Mouse (Mus musculus) adrenal gland, adult 2 months (tissue): ENCODE results near the gene Hs6st3. TPM values are rescaled to one million over a fixed set of nuclear protein-coding genes. Genes with fewer than 3 reads are reported as not detected.
"Not testable (repeated sequence)": the region's sequence is repeated elsewhere in the genome, so short reads cannot be mapped to it uniquely, and the experiment has no call there.

Source experiments
- DNase-seq: peaks from one replicate; pipeline ENCODE4 v3.0.0; 2021
- polyA plus RNA-seq: library from polyadenylated mRNA; depleted of rRNA; stranded (reverse); fragments of >200 nt; gene quantifications from 2 replicates; pipeline ENCODE4 v1.2.3, GENCODE M21; 2012
- total RNA-seq, 2 experiments: library from RNA; stranded (reverse); gene quantifications; 2 replicates each; pipeline ENCODE4 v1.2.3; 2021

Hs6st3 gene
- total and polyA plus RNA-seq, 3 experiments, result 0.69 to 0.90 (median 0.76) TPM

DNA sequence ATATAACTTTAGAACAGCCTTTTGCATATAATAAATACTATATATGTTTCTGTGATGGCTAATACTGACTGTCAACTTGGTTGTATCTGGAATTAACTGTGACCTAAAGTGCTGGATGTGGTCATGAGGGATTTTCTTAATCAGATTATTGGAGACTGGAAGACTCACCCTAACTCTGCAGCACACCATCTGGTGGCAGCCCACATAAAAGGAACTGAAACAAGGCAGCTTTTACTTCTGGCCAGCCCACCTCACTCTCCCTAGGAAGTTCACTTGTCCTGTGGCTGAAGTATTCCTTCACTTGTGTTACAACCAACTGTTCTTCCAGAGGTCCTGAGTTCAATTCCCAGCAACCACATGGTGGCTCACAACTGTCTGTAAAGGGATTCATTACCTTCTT is 313.5 kb downstream of the Hs6st3 start:
- no peak for DNase-seq

DNA sequence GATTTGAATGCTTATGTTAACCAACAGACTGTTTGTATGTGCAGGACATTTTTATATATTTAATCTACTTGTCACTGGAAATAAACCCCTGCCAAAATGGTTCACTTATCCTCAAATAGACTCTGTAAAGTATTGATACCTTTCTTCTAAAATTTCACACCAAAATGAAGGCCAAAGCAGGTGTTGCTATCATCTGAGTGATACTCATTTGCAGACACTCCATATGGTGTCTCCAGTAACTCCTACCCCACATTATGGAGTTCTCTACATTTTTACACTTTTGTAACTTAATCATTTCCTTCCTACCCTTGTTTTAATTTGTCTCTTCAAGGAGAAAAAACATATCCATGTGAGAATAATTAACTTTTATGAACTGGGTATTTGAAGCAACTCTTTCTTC is 314.2 kb downstream of the Hs6st3 start:
- DNase-seq, result no peak

DNA sequence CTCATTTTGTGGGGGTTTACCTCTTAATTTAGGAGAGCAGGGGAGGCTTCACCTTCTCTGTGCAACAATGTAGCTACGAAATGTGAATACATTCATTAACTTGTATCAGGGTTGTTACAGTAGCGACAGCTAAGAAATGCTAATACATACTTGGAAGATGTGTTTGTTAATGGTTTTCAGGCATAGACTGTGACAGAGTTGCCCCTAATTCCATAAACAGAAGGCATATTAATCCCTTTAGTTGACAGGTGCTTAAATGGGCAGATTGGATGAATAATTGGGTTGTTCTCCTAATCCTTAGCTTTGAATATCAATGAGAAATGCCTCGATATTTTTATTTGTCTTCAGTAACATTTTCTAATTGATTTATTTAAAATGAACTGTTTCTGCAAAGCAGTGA is 314.7 kb downstream of the Hs6st3 start:
- DNase-seq, result no peak

DNA sequence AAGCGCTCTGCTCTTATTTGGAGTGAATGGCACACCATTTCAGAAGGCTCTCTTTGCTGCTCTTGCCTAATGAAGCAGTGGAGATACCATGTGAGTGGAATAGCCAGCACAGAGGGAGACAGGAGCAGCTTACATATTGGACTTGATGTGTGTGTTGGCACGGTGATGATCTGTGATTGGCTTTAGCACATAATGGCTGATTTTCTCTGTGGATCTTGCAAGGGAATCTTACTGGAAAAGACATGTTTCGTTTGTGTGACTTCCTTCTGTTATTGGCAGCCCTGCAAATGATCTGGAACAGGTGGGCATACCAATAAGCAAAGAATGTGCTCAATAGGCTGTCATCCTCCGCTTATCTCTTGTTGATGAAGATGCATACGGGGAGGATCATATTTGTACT is 326.2 kb downstream of the Hs6st3 start:
- DNase-seq, result no peak

DNA sequence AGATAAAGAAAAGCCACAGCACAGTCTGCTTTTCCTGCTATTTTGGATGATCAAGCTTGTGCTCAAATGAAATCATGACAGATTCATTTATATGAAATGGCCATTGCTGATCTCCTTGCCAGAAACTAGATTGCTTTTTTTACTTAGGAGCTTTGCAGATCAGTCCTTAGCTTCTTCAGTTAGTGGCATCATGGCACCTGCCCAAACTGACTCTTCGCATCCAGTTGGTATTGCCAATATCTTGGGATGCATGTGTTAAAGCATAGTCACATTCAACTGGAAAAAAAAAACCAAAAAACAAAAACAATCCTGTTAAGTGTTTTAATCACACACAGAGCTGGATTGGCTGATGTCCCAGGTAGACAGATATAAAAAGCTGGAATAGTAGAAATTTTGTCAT is 326.7 kb downstream of the Hs6st3 start:
- no peak for DNase-seq

DNA sequence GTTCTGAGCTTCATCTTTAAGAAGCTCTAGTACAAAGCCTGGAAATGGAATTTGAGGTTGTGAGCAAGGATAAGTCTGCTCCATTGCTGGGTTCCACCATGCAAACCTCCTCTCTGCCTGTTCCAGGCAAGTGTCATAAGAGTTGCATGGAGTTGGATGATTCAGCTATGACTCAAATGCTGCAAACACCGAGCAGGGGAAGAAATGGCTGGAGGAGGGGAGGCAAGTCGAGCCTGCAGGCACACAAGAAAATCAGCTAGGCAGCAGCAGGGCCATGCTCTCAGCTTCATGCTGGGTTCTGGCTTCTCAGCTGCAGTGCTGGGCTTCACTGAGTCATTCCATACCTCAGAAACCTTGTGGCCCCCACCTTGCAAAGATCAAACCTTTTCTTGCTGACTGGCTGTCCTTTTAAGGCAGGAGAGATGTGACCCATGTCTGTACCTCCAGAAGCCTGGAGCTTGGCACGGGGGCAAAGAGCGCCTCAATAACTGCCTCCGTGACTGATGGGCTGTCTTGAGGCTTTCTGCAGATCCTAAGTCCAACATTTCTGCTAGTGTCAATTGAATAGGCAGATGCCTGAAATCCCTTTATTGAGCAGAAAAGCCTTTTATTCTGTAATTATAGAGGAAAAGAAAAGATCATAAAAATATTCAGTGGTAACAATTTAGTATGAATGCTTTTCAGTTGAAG is 328.9 kb downstream of the Hs6st3 start:
- DNase-seq, result peak; percentile 43

DNA sequence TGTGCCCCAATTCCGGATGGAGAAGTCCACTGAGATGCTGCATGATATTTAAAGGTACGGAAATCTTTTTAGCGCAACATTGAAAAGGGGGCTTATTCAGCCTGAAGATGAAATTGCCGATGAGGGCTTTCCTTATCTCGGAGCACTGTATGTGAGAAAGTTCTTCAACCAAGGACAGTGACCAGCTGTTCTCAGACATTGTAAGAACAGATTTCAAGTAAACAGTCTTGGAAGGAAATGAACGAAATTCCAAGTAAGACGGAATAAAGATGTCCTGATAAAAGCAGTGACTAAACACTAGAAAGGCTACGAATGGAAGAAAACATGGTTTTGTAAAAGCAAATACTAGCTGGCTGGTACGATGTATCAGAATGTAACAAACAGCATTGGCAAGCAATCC is 338.4 kb downstream of the Hs6st3 start:
- no peak for DNase-seq

DNA sequence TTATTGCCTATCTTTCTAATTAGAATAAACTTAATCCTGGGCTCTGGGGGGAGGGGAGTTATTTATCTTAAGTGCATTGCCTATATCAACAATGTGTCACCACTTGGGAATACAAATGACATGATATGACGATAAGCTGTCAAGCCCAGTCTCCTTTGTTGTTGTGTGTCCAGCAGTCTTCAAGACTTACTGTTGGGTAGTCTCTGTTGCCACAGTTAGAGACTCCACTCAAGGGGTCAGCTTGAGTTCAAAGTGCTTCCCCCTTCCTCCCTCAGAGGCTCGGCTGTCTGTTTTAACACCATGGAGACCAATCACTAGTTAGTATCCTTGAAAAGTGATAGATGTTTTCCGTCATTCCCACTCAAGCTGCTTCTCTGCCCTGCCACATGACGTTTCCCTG is 339.7 kb downstream of the Hs6st3 start:
- no peak for DNase-seq

DNA sequence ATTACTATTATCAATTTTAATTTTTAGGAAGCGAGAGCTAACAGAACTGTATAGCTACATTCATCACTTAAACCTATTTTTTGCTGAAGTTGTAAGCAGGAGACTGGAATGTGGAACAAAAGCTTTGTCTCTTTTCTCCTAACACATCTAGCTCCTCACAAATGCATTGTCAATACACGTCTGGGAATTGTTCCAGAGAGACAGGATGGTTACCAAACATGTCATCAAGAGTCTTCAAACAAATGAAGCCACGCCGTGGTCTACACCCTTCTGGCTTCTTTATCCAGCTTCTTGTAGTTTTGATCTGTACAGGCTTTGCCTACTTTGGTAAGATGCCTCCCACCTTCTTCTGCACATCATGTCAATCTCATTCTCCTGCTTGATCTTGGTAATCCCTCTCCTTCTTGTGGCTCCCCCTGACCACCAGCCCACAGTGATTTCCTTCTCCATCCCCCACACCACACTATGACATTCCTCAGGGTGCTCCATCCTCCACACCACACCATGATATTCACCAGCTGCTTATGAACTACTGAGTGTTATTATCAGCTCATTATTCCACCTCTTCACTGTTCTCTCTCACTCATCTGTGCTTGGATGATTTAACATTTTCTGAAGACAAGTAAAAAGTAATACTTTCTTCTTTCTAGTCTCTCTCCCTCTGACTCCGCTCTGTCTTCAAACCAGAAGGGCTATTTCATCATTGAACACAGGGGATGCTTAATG is 351.0 kb downstream of the Hs6st3 start:
- no peak for DNase-seq

DNA sequence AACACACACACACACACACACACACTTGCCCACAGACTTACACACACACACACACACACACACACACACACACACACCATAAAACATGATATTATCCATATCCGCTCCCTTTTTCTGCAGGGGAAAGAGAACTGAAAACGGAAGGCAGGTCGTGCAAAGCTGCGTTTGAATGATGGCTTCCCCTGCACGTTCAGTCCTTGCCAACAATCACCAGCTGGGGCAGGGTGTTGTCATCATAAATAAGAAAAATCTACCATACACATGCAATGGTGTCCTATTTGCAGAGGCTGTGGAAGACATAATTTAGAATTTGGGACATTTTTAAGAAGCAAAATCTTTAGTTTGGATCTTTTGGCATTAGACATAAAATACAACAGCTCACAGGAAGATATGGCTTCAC is 382.5 kb downstream of the Hs6st3 start:
- no peak for DNase-seq

DNA sequence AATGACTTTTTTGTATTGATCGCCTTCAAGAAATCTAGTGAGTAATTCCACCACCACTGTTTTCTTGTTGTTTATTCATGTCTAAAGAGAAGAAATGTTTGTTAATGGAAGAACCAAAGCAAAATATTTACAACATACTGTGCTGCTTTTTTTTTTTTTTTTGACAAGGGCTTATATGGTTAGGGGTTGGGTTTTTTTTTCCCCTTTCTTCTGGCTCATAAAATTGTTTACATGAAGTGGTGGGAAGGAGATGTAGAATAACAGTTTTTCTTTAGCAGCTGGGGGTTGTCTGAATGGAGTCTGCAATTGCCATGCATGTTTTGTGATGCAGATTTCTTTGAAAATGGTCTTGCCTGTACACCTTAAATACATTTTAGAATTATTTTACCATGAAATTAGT is 382.9 kb downstream of the Hs6st3 start:
- DNase-seq, result no peak

DNA sequence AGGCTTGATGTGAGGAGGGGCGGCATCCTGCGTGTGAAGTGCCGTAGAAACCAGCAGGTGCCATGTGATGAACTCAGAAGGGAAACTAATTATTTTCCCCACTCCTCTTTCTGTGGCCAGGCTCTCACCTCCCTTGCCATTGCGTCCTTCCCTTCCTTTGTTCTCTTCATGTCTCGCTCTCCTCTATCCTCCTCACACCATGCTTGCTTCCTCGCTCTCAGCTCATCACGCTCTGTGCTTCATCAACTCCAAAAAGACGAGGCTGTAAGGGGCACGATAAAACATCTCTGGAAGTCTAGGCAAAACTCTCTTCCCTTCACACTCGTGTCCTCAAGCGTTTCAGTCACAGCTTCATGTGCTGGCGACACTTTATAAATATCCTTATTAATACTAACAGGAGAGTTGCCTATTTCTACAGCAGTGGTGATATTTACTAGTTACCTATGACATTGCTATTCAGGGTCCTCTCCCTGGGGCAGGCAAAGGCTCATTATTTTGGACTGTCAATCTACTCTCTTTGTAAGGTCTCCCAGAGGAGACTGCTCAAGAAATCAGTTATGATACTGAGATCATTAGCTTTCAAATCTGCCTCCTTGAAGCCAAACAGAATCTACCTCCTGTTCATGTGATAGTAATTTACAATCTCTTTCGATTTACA is 394.9 kb downstream of the Hs6st3 start:
- no peak for DNase-seq

DNA sequence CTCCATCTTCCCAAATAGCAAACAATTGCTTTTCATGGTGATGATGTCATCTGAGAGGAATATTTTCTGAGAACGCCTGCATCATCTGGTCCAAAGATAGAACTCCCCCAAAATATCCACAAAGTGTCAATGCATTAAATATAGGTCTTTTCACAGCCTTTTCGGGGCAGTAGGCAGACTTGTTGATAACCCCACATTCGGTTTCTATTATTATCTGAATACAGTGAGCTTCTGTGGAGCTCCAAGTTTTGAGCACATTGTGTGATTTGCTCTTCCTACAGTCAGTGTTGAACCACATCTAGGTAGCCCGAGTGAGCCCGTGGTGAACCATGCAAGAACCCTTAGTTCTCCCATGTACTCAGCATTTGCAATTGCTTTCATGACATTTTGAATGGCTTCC is 402.4 kb downstream of the Hs6st3 start:
- no peak for DNase-seq

DNA sequence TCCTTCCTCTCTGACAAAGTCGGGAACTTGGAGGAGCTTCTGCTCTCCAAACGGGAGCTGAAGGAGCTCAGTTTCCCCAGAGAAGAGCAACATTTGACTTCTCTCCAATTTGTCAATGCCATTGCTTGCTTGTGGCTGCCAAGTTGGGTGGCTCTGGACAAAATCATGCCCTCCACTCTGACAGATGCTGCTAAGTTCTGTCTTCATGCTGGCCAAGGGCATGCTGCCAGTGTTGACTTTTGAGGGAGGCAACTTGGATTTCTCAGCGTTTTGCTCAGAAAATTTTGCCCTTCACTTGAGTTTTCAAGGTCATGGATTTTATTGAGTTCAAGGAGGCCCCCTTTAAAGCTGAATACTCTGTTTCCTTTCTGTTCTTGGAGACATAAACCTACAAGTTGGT is 406.5 kb downstream of the Hs6st3 start:
- peak; percentile 4 for DNase-seq

DNA sequence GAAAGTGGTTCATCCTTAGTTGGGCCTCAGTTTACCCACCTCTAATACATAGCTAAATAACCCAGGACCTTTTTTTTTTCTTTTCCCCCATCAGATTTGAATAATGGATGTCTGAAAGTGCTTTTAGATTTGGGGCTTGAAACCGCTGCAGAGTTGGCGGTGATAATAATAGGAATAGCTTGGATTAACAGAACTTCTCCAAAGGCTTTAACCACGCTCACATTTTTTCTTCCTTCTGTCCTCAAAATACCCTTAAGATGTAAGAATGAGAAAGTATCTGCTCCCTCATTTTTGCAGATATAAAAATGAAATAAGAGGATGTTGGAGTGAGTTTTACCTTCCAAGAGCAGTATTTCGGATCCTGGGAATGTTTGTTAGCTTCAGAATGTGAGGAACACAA is 420.2 kb downstream of the Hs6st3 start:
- DNase-seq, result no peak

DNA sequence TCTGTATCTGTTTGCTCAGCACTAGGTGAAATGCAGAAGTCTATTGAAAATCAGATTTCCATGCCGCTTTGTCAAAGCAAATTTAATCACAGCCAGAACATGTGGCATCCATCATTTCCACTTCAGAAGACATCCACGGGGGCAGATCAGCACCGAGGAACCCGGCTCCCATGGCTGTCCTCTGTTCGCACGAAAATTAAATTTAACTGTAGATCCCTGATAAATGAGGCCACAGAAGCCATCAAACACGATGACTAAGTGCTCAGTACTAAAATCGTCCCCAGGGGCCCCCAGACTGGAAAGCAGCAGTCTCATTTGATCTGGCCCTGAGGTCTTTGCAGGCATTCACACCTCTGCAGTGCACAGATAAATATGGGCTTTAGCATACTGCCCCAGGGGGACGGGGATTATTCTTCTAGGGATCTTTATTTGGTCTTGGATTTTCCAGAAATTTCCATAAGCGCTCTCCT is 443.9 kb downstream of the Hs6st3 start:
- DNase-seq, result peak; percentile 26

DNA sequence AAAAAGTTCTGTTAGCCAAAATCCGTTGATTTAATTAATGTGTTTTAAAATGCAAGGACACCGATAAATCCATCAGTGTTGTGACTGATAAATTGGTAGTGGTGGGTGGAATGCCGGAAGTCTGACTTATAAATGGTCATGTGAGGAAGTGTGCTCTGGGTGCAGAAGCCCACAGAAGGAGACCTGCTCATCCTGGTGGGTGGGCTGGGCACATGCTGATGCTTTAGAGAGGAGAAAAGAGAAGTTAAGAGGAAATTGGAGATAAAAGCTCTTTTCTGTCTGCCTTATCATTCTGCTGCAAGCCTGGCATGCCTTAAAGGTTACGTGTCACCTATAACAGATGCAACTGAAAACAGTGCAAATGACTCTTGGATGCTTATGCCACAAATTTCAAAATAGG is 446.9 kb downstream of the Hs6st3 start:
- DNase-seq, result peak; percentile 26

DNA sequence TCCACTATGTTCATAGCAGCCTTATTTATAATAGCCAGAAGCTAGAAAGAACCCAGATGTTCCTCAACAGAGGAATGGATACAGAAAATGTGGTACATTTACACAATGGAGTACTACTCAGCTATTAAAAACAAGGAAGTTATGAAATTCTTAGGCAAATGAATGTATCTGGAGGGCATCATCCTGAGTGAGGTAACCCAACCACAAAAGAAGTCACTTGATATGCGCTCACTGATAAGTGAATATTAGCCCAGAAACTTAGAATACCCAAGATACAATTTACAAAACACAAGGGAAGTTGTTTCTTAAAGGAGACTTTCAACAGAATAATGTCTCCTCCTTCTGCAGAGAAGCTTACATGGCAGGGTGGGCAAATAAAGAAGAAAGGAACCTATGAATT is 449.2 kb downstream of the Hs6st3 start:
- not testable (repeated sequence) for DNase-seq

DNA sequence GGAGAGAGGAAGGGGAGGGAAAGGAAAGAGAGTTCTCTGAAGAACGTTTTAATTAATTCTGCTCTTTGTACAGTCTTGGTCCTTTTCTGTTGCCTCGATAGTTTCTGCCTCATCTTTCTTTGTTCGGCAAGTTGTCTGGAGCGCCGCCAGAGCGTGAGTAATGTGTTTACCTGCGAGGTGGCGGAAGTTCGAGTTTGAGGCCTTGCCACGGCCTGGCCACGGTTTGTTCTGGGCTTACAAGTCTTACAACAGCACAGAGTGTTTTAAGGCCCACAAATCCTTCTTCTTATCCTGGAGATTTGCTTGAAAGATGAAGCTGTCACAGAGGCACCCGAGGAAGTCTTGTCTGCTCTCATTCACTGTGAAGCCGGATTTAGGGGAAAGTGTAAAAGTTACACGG is 466.2 kb downstream of the Hs6st3 start:
- DNase-seq, result no peak

DNA sequence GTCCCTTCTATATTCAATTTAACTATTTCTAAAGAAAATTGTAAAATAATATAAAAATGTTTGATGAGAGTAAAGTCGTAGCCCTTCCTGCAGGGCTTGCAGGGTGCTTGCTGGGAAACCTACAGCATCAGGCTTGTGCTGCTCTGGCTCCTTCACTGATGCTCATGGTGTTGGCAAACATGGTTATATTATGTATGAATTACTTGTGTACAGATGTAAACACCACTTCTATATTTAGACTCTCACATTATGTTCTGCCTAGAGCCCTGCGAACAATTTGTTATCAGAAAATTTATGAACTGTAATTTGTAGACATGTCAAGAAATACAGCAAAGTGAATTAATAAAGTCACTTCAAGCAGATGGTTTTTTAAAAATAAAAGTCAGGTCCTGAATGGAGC is 474.7 kb downstream of the Hs6st3 start:
- DNase-seq, result no peak

DNA sequence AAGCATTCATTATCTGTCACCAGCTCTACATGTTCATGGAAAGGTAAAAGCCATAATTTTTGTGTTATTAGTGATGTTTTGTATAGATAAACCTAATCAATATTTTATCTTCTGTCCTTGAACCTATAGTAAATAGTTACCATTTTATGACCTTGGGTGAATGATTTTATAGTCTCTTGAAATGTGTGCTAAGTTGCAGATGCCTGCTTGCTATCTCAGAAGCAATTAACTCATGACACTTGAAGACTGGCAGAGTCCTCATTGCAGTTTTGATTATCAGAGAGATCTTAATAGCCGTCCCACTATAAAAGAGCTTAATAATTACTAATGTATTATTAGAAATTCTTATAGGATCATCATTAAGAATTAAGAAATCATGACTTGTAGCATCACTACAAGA is 491.0 kb downstream of the Hs6st3 start:
- DNase-seq, result no peak

DNA sequence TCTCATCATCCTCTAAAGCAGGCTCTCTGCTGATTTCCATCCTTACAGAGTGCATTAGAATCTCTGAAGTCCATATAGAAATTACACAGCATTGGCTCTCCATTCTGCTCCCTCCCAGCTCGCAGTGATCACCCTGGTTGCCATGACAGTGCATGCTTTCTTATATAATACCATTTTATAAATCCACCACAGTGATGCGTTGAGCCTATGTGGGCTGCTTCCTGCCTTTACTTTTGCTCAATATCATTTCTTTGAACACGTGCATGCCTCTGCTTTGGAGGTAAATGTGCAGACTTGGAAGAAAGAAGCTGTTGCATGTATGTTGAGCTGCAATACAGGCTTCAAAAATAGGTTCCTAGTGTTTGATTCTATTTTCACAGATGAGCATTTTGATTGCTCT is 494.9 kb downstream of the Hs6st3 start:
- DNase-seq, result no peak

DNA sequence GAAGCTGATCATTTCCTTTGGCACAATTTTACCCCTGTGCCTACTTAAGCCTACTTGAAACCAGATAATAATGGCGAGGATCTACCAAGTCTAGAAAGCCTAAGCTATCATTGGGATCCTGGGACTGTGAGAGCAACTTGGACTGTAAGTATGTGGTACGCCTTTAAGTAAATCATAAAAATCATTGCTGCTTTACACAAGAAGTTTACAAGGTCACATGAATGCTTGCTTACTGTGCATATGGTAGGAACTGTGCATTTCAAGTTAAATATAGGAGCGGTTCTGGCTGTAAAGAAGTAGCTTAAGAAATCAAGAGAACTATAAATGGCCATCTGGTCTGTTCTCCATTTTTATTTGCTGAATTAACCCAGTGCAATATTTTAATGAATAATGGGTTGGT is 495.5 kb downstream of the Hs6st3 start:
- no peak for DNase-seq
